Mouse (Mus musculus) ES-E14 (cell line): ENCODE measurements around the gene Ccdc51. TPM values are rescaled to one million over a fixed set of nuclear protein-coding genes. Genes with fewer than 3 reads are reported as not detected.

Experiments used
- DNase-seq: peaks from one replicate; pipeline ENCODE4 v3.0.0-alpha.2; 2013; ENCODE audit warnings: low read depth, low spot score
- H3K27ac ChIP-seq: 2 replicates; pipeline ENCODE4 v1.5.1; 2012; ENCODE audit warnings: low read depth, mild to moderate bottlenecking, low read length, moderate library complexity, mixed read lengths; ENCODE audit not compliant: poor library complexity, insufficient read depth, severe bottlenecking
- H3K36me3 ChIP-seq: 2 replicates; pipeline ENCODE4 v1.6.1; 2012; ENCODE audit warnings: mild to moderate bottlenecking, low read length, moderate library complexity, mixed read lengths; ENCODE audit not compliant: control insufficient read depth, poor library complexity, insufficient read depth, severe bottlenecking
- H3K4me1 ChIP-seq, 2 experiments: fragments of 150-350 bp in 1 of 2; sonication (generic) in 1 of 2; 2 replicates each; pipeline ENCODE4 v1.6.1; 2012; ENCODE audit warnings: low read length in 2 of 2, mild to moderate bottlenecking in 1 of 2, mixed read lengths in 1 of 2; ENCODE audit not compliant: control insufficient read depth in 2 of 2, insufficient read depth in 2 of 2, poor library complexity in 1 of 2
- H3K4me3 ChIP-seq, 2 experiments: fragments of 150-350 bp in 1 of 2; sonication (generic) in 1 of 2; 2 replicates each; pipeline ENCODE4 v1.5.1; 2012; ENCODE audit warnings: low read length in 2 of 2, low read depth in 1 of 2, mild to moderate bottlenecking in 1 of 2, mixed read lengths in 1 of 2; ENCODE audit not compliant: insufficient read depth in 1 of 2, poor library complexity in 1 of 2, severe bottlenecking in 1 of 2
- H3K9ac ChIP-seq: 2 replicates; pipeline ENCODE4 v1.6.1; 2012; ENCODE audit warnings: low read depth, mild to moderate bottlenecking, low read length, mixed read lengths; ENCODE audit not compliant: poor library complexity, insufficient read depth, severe bottlenecking
- H3K9me3 ChIP-seq: fragments of 150-350 bp; sonication (generic); 2 replicates; pipeline ENCODE4 v1.6.1; 2012; ENCODE audit warnings: low read depth, mild to moderate bottlenecking, low read length; ENCODE audit not compliant: control insufficient read depth, insufficient read depth
- CHD2 ChIP-seq: IDR thresholded peaks from 2 replicates; pipeline ENCODE4 v1.6.1; 2014; ENCODE audit warnings: mild to moderate bottlenecking, low read depth, low read length, inconsistent platforms
- HCFC1 ChIP-seq: IDR thresholded peaks from 2 replicates; pipeline ENCODE4 v1.6.1; 2012; ENCODE audit warnings: low read length, inconsistent platforms, borderline replicate concordance; ENCODE audit not compliant: insufficient read depth
- MAFK ChIP-seq: IDR thresholded peaks from 2 replicates; pipeline ENCODE4 v1.6.1; 2014; ENCODE audit warnings: mild to moderate bottlenecking, low read depth, low read length, inconsistent platforms; ENCODE audit not compliant: insufficient read depth
- ZC3H11A ChIP-seq: IDR thresholded peaks from 2 replicates; pipeline ENCODE4 v1.6.1; 2012; ENCODE audit warnings: low read depth, mild to moderate bottlenecking, inconsistent platforms, low read length, borderline replicate concordance
- ZNF384 ChIP-seq: IDR thresholded peaks from 2 replicates; pipeline ENCODE4 v1.6.1; 2012; ENCODE audit warnings: low read depth, low read length, inconsistent platforms
- in situ Hi-C, 2 experiments: fragments of 600-800 bp; cut with MboI; formaldehyde crosslinking; loops; one replicate each; pipeline ENCODE4 v1.15.1; 2025; ENCODE audit warnings: low sequenced_read_pairs in 2 of 2, inconsistent platforms in 1 of 2; ENCODE audit not compliant: unreplicated experiment in 2 of 2
- total RNA-seq: library from RNA; depleted of rRNA; stranded (reverse); fragments of 300-350 nt; gene quantifications from 2 replicates; pipeline ENCODE4 v1.2.3, GENCODE M21; 2012

Gene Ccdc51
- total RNA-seq, 1 experiment, result 11.8 TPM

DNA sequence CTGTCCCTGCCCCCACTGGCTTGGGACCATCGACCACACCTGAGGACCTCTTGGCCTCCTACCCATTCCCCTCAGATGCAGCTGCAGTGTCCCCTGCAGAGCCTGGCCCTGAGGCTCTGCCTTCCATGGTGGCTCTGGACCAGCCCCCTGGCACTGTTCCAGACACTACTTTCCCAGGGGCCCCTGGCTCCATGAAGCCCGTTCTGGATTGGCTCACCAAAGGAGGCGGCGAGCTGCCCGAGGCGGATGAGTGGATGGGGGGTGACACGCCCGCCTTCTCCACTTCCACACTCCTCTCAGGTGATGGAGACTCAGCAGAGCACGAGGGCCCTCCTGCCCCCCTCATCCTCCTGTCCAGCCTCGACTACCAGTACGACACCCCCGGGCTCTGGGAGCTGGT, 22.7 kb downstream of the Ccdc51 start:
- H3K27ac ChIP-seq, result no peak overlapping the region
- no peak for DNase-seq
- no peak overlapping the region for H3K9ac ChIP-seq
- H3K4me3 ChIP-seq, result no peak overlapping the region
- in situ Hi-C loops, result no loop called here
- TF ChIP-seq CHD2, result no peak
- no peak for TF ChIP-seq MAFK
- TF ChIP-seq ZNF384, result no peak
- no peak for TF ChIP-seq HCFC1
- TF ChIP-seq ZC3H11A, result no peak
- no peaks in the 10 kb centered on the region for H3K9me3 ChIP-seq
- H3K36me3 ChIP-seq, result peaks cover 63% of the 10 kb centered on the region
- H3K4me1 ChIP-seq, result no peaks in the 10 kb centered on the region

DNA sequence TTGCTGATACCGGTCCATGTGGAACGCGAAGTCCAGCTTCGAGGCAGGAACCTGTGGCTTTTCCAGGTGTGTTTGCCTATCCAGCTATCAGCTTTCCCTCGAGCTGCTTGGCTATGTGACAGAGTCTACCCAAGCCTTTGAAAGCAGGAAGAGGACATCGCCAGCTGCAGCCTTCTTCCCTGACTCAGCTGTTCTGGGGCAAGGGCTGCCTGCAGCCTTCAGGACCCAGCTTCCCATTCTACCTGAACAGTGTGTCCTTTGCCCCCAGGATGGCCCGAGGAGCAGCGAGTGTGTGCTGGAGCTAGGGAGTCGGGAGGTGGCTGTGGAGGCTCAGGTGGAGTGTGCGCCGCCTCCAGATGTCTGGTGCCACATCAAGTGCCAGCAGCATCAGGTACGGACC, 23.4 kb downstream of the Ccdc51 start:
- H3K4me1 ChIP-seq, result no peaks in the 10 kb centered on the region
- H3K27ac ChIP-seq, result no peak overlapping the region
- TF ChIP-seq MAFK (no peak), CHD2 (no peak), ZC3H11A (no peak), HCFC1 (no peak), ZNF384 (no peak)
- no peak overlapping the region for H3K9ac ChIP-seq
- H3K36me3 ChIP-seq, result peaks cover 65% of the 10 kb centered on the region
- no peaks in the 10 kb centered on the region for H3K9me3 ChIP-seq
- in situ Hi-C loops, result no loop called here
- no peak for DNase-seq
- H3K4me3 ChIP-seq, result no peak overlapping the region

DNA sequence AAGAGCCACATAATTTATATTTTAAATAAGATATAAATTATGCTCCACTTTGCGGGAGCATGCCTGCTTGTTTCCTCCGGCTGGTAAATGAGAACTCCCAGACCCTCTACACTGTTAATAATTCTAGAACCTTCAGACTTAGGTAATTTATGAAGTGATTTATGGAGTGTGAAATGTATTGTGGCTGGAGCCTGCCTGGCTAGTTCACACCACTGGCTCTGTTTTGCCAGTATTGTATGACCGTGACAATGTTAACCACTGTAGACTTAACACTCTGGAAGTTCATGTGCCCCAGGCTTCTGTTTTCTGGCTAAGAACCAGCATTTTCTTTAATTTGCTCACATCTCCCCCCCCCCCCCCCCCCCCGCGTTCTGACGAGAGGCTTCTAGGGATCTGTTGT, 25.0 kb downstream of the Ccdc51 start:
- Histone ChIP-seq H3K4me1 (no peaks in the 10 kb centered on the region), H3K27ac (no peak overlapping the region), H3K9me3 (no peaks in the 10 kb centered on the region), H3K36me3 (peaks cover 72% of the 10 kb centered on the region), H3K9ac (no peak overlapping the region), H3K4me3 (no peak overlapping the region)
- TF ChIP-seq ZC3H11A (no peak), MAFK (no peak), HCFC1 (no peak), ZNF384 (no peak), CHD2 (no peak)
- DNase-seq, result no peak
- in situ Hi-C loops, result no loop called here

DNA sequence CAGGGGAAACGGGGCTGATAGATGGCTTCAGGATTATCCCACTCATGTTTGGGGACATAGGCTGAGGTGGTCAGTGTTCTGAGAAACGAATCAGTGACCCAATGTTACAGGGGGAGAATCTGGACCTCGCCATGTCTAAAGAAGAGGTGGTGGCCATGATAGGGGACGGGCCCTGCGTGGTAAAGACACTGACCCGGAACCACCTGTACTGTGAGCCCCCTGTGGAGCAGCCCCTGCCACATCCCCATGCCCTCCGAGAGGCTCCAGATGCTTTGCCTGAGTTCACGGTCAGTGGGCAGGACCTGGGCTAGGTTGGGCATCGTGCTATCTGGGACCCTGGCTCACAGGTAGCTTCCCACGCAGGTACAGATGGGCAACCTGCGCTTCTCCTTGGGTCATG, 27.9 kb downstream of the Ccdc51 start:
- Histone ChIP-seq H3K4me1 (no peaks in the 10 kb centered on the region), H3K36me3 (peaks cover 80% of the 10 kb centered on the region), H3K9ac (no peak overlapping the region), H3K9me3 (no peaks in the 10 kb centered on the region), H3K27ac (no peak overlapping the region), H3K4me3 (no peak overlapping the region)
- in situ Hi-C loops, result no loop called here
- TF ChIP-seq ZC3H11A, result no peak
- TF ChIP-seq HCFC1, result no peak
- DNase-seq, result no peak

DNA sequence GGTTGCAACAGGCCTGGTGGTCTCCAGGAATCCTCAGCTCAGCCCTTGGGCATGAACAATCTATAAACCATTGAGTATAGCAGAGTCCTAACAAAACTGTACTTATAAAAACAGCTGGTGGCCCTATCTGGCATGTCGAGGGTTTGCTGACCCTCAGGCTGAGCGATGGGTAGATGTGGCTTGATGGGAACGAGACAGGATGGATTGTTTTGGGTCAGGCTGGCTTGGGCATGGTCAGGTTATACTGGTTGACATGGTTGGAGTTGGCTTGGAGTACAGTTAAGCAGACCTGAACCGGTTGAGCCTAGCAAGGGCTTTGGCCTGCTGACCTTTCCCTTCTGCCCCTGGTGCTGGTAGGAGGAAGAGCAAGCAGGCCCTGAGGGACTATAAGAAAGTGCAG, 28.8 kb downstream of the Ccdc51 start:
- no peak overlapping the region for H3K4me3 ChIP-seq
- peaks cover 79% of the 10 kb centered on the region for H3K36me3 ChIP-seq
- DNase-seq, result no peak
- H3K9ac ChIP-seq, result no peak overlapping the region
- TF ChIP-seq ZC3H11A, result no peak
- TF ChIP-seq CHD2, result no peak
- TF ChIP-seq MAFK, result no peak
- TF ChIP-seq ZNF384, result no peak
- TF ChIP-seq HCFC1, result no peak
- H3K4me1 ChIP-seq, result no peaks in the 10 kb centered on the region
- no peaks in the 10 kb centered on the region for H3K9me3 ChIP-seq
- no peak overlapping the region for H3K27ac ChIP-seq
- in situ Hi-C loops, result no loop called here
